Mouse (Mus musculus): ENCODE data around the gene Cuedc1.

GRCm38 (mm10) chr11:88103214-88103941 is 5.5 kb downstream of the Cuedc1 start:
- no peak for TF ChIP-seq CTCF (IDR thresholded peaks at IDR 0.05; ENCODE audit: low read depth, low read length)
- TF ChIP-seq POLR2A (IDR thresholded peaks at IDR 0.05; ENCODE audit: insufficient read depth, low read length): no peak
- TF ChIP-seq EP300 (IDR thresholded peaks at IDR 0.05; ENCODE audit: insufficient read depth, low read depth, low read length): no peak
